Mouse (Mus musculus) thymus, adult 2 months (tissue): ENCODE data around the gene Hist1h2be.

Experiments used
- CTCF ChIP-seq: fragments of 200-500 bp; IDR thresholded peaks from 2 replicates; pipeline ENCODE4 v1.5.1; 2012; ENCODE audit warnings: mild to moderate bottlenecking, control low read depth, low read length, moderate library complexity, borderline replicate concordance; ENCODE audit not compliant: control insufficient read depth, poor library complexity, insufficient read depth; ENCODE audit errors: extremely low read depth
- POLR2A ChIP-seq: fragments of 200-500 bp; IDR thresholded peaks from 2 replicates; pipeline ENCODE4 v1.6.1; 2012; ENCODE audit warnings: mild to moderate bottlenecking, low read length, control low read depth, moderate library complexity; ENCODE audit not compliant: control insufficient read depth, poor library complexity, insufficient read depth; ENCODE audit errors: extremely low read depth

- TF ChIP-seq CTCF = no peak
- no peak for TF ChIP-seq POLR2A
Observed at GRCm38 (mm10) chr13:23583387-23584068, 37.4 kb downstream of the Hist1h2be start.
